Mouse (Mus musculus) lung, postnatal 25 days (tissue): Measurements from ENCODE around the gene Dda1.

ENCODE experiments used
- DNase-seq: peaks from one replicate; pipeline ENCODE4 v3.0.0; 2022; ENCODE audit warnings: low spot score

Dda1 gene

GRCm38 (mm10) chr8:71469411-71469810, 412 bp downstream of the Dda1 start:
- peak; percentile 40 for DNase-seq

- no peak for DNase-seq
Observed at GRCm38 (mm10) chr8:71470146-71470912, 1.3 kb downstream of the Dda1 start.

- no peak for DNase-seq
Observed at GRCm38 (mm10) chr8:71470913-71471255, 1.9 kb downstream of the Dda1 start.

- no peak for DNase-seq
Observed at GRCm38 (mm10) chr8:71471861-71472260, 2.9 kb downstream of the Dda1 start.

GRCm38 (mm10) chr8:71472601-71473386, 3.8 kb downstream of the Dda1 start:
- DNase-seq, result no peak

- DNase-seq, result no peak
Observed at GRCm38 (mm10) chr8:71474344-71474743, 5.3 kb downstream of the Dda1 start.

- no peak for DNase-seq
Observed at GRCm38 (mm10) chr8:71474785-71475701, 6.0 kb downstream of the Dda1 start.

- no peak for DNase-seq
Observed at GRCm38 (mm10) chr8:71475702-71476075, 6.7 kb downstream of the Dda1 start.

- DNase-seq, result peak; percentile 73
Observed at GRCm38 (mm10) chr8:71476099-71476940, 7.3 kb downstream of the Dda1 start.

GRCm38 (mm10) chr8:71477196-71477845, 8.3 kb downstream of the Dda1 start:
- no peak for DNase-seq

GRCm38 (mm10) chr8:71478943-71479342, 9.9 kb downstream of the Dda1 start:
- DNase-seq, result no peak

- DNase-seq, result no peak
Observed at GRCm38 (mm10) chr8:71483932-71484331, 14.9 kb downstream of the Dda1 start.

GRCm38 (mm10) chr8:71484736-71485135, 15.7 kb downstream of the Dda1 start:
- DNase-seq, result no peak

GRCm38 (mm10) chr8:71485142-71486135, 16.4 kb downstream of the Dda1 start, which contains the start of gene Ano8:
Gene Ano8 (minus strand): TSS chr8:71485963.
- peak; percentile 84 for DNase-seq

- DNase-seq, result no peak
Observed at GRCm38 (mm10) chr8:71486136-71486529, 17.1 kb downstream of the Dda1 start.

GRCm38 (mm10) chr8:71487691-71488445, 18.9 kb downstream of the Dda1 start, which contains the start of gene Gtpbp3:
Gene Gtpbp3 (plus strand): TSS chr8:71488103.
- peak; percentile 81 for DNase-seq

- peak; percentile 96 for DNase-seq
Observed at GRCm38 (mm10) chr8:71488454-71488853, 19.5 kb downstream of the Dda1 start.

GRCm38 (mm10) chr8:71495039-71495438, 26.0 kb downstream of the Dda1 start:
- peak; percentile 87 for DNase-seq

GRCm38 (mm10) chr8:71495811-71496210, 26.8 kb downstream of the Dda1 start:
- no peak for DNase-seq
